Mouse (Mus musculus) midbrain, postnatal 0 days (tissue): ENCODE measurements around the gene Synj1. TPM values are rescaled to one million over a fixed set of nuclear protein-coding genes. Genes with fewer than 3 reads are reported as not detected.
A peak's percentile ranks its signal among the peaks of the same experiment; 100 is the strongest.

Source experiments
- ATAC-seq: fragments of 200-750 bp; cut with Nextera tagmentation; 2 replicates; pipeline ENCODE4 v1.8.0; 2017; ENCODE audit warnings: moderate number of reproducible peaks, mild to moderate bottlenecking, moderate TSS enrichment, moderate library complexity; ENCODE audit not compliant: low FRiP score
- DNase-seq: peaks from one replicate; pipeline ENCODE4 v3.0.0-alpha.2; 2015; ENCODE audit warnings: low spot score
- H3K27ac ChIP-seq: fragments of 300-500 bp; sonication (generic); 2 replicates; pipeline ENCODE4 v1.5.1; 2014; ENCODE audit warnings: low read depth, mild to moderate bottlenecking, low read length, mixed read lengths
- H3K27me3 ChIP-seq: fragments of 300-500 bp; sonication (generic); 2 replicates; pipeline ENCODE4 v1.6.1; 2014; ENCODE audit warnings: low read length, control low read depth, mixed read lengths; ENCODE audit not compliant: insufficient read depth
- H3K36me3 ChIP-seq: fragments of 300-500 bp; sonication (generic); 2 replicates; pipeline ENCODE4 v1.6.1; 2014; ENCODE audit warnings: low read length, control low read depth, mixed read lengths; ENCODE audit not compliant: insufficient read depth
- H3K4me1 ChIP-seq: fragments of 300-500 bp; sonication (generic); 2 replicates; pipeline ENCODE4 v1.6.1; 2014; ENCODE audit warnings: mild to moderate bottlenecking, control low read depth, antibody characterized with exemption, low read length, mixed read lengths; ENCODE audit not compliant: insufficient read depth
- H3K4me2 ChIP-seq: fragments of 300-500 bp; sonication (generic); 2 replicates; pipeline ENCODE4 v1.6.1; 2014; ENCODE audit warnings: low read depth, mild to moderate bottlenecking, low read length, mixed read lengths; ENCODE audit not compliant: poor library complexity, severe bottlenecking
- H3K4me3 ChIP-seq: fragments of 300-500 bp; sonication (generic); 2 replicates; pipeline ENCODE4 v1.5.1; 2014; ENCODE audit warnings: low read depth, mild to moderate bottlenecking, low read length, moderate library complexity
- H3K9ac ChIP-seq: fragments of 300-500 bp; sonication (generic); replicated peaks from 2 replicates; pipeline ENCODE4 v1.6.1; 2014; ENCODE audit warnings: mild to moderate bottlenecking, low read length, moderate library complexity, mixed read lengths; ENCODE audit not compliant: poor library complexity, severe bottlenecking
- H3K9me3 ChIP-seq: fragments of 300-500 bp; sonication (generic); 2 replicates; pipeline ENCODE4 v1.6.1; 2016; ENCODE audit warnings: low read length, control low read depth
- CTCF ChIP-seq: IDR thresholded peaks from 2 replicates; pipeline ENCODE4 v1.5.1; 2016; ENCODE audit warnings: antibody characterized with exemption, mild to moderate bottlenecking
- WGBS: fragments of 180-500 bp; shearing (Covaris S2); extraction: QIAGEN DNeasy Blood & Tissue Kit; methylation state at CpG from one replicate; pipeline ENCODE4 v1.1.7; 2014; 5-methylcytosine and 5-hydroxymethylcytosine counted together
- polyA plus RNA-seq: library from polyadenylated mRNA; unstranded; fragments of >200 nt; fragmentation: Nextera tagmentation; extraction: Ambion mirVana; gene quantifications from 2 replicates; pipeline ENCODE4 v1.2.1, GENCODE M21; 2015
- total RNA-seq: library from RNA; depleted of rRNA; stranded (reverse); fragments of >200 nt; gene quantifications from 2 replicates; pipeline ENCODE4 v1.2.3, GENCODE M21; 2014

Synj1 gene
- total and polyA plus RNA-seq, 2 experiments from 2014 or later = 55.4 to 66.4 TPM

DNA sequence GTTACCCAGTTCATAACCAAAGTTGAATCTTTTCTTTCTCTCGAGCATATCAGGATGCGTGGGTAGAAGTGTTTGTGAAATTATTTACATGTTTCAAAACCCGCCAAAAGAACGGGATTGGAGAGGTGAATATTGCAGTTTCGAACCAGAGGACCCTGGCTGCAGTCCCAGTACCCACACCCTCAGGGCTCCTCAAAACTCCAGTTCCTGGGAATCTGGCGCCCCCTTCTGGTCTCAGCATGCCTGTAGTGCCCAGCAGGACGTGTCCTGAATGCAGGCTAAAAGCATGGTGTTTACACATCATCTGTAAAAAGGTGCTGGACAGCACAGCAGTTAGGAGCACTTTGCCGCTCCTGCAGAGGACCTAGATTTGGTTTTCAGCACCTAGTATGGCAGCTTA is 34.4 kb upstream of the Synj1 start:
- peak; percentile 69 for TF ChIP-seq CTCF
- no peak overlapping the region for H3K27ac ChIP-seq
- H3K4me1 ChIP-seq = no peaks in the 10 kb centered on the region
- H3K27me3 ChIP-seq = no peaks in the 10 kb centered on the region
- peak; percentile 55 for DNase-seq
- H3K4me2 ChIP-seq = no peak overlapping the region; the same call in 1 of the 2 replicates
- peaks cover 2% of the 10 kb centered on the region; the same call in 1 of the 2 replicates for H3K36me3 ChIP-seq
- ATAC-seq = no peak
- no peaks in the 10 kb centered on the region for H3K9me3 ChIP-seq
- WGBS = 56% methylated on average over 8 of the region's 8 CpGs
- no peak overlapping the region for H3K9ac ChIP-seq
- H3K4me3 ChIP-seq = peak overlapping the region; percentile 70; the same call in 1 of the 2 replicates

GRCm38 (mm10) chr16:91044270-91045182 is 33.4 kb upstream of the Synj1 start, which contains the start of gene Paxbp1:
Paxbp1 (minus strand) TSS chr16:91044543.
- Histone ChIP-seq H3K9ac (peak within 1 kb of the TSS; percentile 97), H3K27ac (peak within 1 kb of the TSS; percentile 99), H3K4me3 (peak within 1 kb of the TSS; percentile 70), H3K4me2 (peak within 1 kb of the TSS; percentile 61), H3K9me3 (no peaks in the 10 kb centered on the region), H3K4me1 (no peaks in the 10 kb centered on the region), H3K36me3 (peaks cover 3% of the 10 kb centered on the region; the same call in 1 of the 2 replicates), H3K27me3 (no peaks in the 10 kb centered on the region)
- peak; percentile 99 for DNase-seq
- TF ChIP-seq CTCF = peak; percentile 99
- ATAC-seq = peak; percentile 95
- 2% methylated on average over 66 of the region's 70 CpGs for WGBS

GRCm38 (mm10) chr16:91043461-91044248 is 32.5 kb upstream of the Synj1 start:
- DNase-seq = peak; percentile 59
- under 1% methylated on average over 51 of the region's 63 CpGs for WGBS
- Histone ChIP-seq H3K9me3 (no peaks in the 10 kb centered on the region), H3K4me2 (peak overlapping the region; percentile 61), H3K9ac (peak overlapping the region; percentile 97), H3K27ac (peak overlapping the region; percentile 99), H3K27me3 (no peaks in the 10 kb centered on the region), H3K4me3 (peak overlapping the region; percentile 70), H3K4me1 (no peaks in the 10 kb centered on the region), H3K36me3 (peaks cover 3% of the 10 kb centered on the region; the same call in 1 of the 2 replicates)
- no peak for TF ChIP-seq CTCF
- peak; percentile 81 for ATAC-seq

- Histone ChIP-seq H3K27me3 (no peaks in the 10 kb centered on the region), H3K4me2 (peak overlapping the region; percentile 61), H3K4me1 (no peaks in the 10 kb centered on the region), H3K9me3 (no peaks in the 10 kb centered on the region), H3K4me3 (peak overlapping the region; percentile 70; the same call in 1 of the 2 replicates), H3K36me3 (peaks cover 3% of the 10 kb centered on the region; the same call in 1 of the 2 replicates), H3K27ac (no peak overlapping the region), H3K9ac (no peak overlapping the region)
- WGBS = 64% methylated on average over 1 of the region's 1 CpGs
- no peak for TF ChIP-seq CTCF
- no peak for DNase-seq
- ATAC-seq = no peak
Observed at GRCm38 (mm10) chr16:91042640-91043039, 31.5 kb upstream of the Synj1 start.

DNA sequence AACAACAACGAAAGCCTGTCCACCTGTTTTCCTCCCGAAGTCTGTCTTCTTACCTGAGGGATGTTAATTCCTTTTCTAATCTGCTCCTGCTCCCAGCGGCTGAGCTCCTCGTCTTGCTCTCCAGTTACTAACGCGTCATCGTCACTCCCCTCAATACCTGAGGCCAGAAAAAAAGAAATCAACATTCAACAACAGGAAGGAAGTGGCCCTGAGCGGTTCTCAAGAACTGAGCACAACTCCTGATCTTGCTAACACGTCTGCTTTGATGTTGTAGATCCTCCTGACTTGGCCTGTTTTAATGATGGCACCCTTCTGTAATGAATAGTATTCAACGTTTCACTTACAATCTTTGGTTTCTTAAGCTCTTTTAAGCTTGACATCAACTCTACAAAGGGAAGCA is 24.8 kb upstream of the Synj1 start:
- Histone ChIP-seq H3K27me3 (no peaks in the 10 kb centered on the region), H3K36me3 (peaks cover 47% of the 10 kb centered on the region), H3K4me3 (no peak overlapping the region), H3K9me3 (no peaks in the 10 kb centered on the region), H3K27ac (no peak overlapping the region), H3K9ac (no peak overlapping the region), H3K4me2 (no peak overlapping the region), H3K4me1 (no peaks in the 10 kb centered on the region)
- WGBS = 92% methylated on average over 10 of the region's 10 CpGs
- TF ChIP-seq CTCF = no peak
- ATAC-seq (no peak), DNase-seq (no peak)
